Mouse (Mus musculus) 3T3-L1 (cell line): ENCODE data around the gene Ptges3l.
"Not testable (repeated sequence)": the region's sequence is repeated elsewhere in the genome, so short reads cannot be mapped to it uniquely, and the experiment has no call there.

Source experiments
- DNase-seq: peaks from one replicate; pipeline ENCODE4 v3.0.0-alpha.2; 2015; ENCODE audit warnings: low read depth, low spot score

Gene Ptges3l

DNA sequence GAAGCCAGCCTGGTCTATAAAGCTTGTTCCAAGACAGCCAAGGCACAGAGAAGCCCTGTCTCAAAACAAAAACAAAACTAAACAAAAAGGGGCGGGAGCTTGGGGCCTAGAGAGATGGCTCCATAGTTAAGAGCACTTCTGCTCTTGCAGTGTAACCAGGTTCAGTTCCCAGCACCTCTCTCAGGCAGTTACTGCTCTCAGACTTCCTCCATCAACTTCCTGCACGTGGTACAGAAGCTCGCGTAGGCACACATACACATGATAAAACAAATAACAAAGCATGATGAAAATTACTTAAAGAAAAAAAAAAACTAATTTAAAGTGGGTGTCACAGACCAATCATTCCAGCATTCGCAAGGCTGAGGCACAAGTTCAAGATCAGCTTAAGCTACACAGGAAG is 5.0 kb downstream of the Ptges3l start:
- DNase-seq: no peak

DNA sequence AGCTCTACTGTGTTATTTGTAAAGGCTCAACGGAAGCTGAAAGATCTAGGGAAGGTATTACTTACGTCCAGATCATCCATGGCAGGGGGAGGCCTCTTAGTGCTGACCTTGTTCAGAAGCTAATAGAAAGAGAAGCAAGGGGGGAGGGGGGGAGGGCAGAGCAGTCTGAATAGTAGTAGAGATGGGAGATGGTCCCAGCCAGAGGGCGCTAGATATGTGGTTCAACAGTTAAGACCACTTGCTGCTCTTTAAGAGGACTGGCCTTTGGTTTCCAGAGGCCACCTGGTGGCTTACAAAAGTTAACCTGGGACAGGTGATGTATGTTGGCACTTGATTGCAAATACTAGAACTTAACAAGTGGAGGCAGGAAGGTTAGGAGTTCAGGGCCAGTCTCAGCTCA is 5.5 kb downstream of the Ptges3l start:
- DNase-seq: no peak

DNA sequence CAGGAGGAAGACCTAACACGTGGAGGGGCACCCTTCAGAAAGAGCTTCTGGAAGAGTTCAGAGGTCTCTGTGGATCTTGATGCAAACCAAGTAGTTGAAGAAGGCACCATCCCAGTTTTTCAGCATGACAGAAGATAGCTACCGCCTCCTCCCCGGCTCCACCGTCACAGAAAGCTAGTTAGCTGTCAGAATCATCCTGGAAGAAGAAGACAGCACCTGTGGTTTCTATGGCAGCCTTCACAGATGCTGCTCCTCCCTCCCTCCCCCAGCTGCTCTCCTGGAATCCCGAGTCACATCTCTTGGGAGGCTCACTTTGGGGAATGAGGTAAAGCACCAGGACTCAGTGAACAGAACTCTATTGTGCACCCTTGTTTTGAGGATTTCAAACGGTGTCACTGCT is 6.1 kb downstream of the Ptges3l start:
- DNase-seq: no peak

DNA sequence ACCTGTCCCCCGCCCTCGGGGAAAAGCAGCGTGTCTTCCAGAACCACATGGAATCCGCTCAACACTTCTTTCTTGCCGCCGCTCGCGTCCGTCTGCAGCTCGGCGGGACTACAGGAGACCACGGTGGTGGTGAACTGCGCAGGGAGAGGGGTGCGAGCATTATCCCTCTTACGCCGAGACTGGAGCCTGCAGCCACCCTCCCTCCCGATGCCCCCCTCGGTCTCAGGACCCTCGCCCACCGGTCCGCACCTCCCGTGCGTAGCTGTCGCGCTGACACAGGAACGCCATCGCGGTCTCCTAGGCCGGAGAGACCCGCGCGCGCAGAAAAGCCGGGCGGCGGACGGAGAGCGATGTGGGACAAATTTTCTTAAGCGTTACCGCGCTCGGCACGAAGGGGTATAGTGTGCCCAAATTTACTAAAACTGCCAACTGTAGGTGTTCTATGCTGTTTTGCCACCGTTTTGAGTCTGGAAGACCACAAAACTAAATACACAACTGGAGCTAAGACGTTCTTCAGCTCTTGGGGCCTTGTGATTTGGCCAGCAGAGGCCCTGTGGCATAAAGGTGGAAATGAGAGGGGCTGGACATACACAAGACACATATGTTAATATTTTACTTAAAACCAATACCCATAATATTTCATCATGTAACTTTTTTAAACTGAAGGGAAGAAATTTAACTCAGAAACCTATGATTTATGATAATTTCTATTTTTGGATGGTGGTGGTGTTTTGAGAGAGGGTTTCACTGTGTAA is 7.9 kb downstream of the Ptges3l start, which contains the start of gene Aarsd1:
Gene Aarsd1, minus strand, starts transcription at position 515 of the 755 bp plus-strand sequence.
- DNase-seq: peak; percentile 77

DNA sequence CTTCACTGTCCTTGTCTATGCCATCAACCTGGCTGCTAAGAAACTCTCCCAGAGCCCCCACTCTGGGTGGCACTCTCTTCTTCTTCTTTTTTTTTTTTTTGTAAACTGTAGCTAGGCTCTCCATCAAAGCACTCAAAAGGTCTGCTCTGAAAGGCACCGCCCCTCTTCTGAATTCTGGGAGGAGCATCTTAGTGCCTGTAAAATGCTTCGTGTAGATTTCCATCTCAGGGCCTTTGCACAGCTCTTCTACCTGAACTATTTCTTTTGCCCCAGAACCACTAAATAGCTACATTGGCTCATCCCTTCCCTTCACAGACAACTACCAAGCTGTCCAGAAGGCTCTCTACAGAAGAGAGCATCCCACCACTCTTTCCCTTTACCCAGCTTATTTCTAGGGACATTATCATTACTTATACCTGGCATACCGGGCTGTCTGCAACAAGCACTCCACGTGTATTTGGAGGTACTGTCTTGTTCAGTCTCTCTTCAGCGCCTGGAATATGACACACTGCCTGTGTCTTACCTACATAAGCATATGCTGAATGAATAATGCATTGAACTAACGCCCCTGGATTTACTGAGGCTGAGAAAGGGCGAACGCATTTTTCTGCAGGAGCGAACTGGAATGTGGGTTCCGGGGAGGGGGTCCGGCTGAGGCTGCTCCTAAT is 8.6 kb downstream of the Ptges3l start:
- DNase-seq: peak; percentile 84

DNA sequence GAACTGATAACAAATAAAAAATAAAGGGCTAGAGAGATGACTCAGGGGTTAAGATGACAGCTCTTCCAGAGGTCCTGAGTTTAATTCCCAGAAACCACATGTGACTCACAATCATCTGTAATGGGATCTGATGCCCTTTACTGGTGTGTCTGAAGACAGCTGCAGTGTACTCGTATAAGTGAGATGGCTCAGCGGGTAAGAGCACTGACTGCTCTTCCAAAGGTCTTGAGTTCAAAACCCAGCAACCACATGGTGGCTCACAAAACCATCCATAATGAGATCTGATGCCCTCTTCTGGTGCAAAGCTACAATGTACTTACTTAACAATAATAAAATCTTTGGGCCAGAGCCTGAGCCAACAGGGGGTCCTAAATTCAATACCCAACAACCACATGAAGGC is 9.8 kb downstream of the Ptges3l start:
- peak; percentile 90 for DNase-seq

DNA sequence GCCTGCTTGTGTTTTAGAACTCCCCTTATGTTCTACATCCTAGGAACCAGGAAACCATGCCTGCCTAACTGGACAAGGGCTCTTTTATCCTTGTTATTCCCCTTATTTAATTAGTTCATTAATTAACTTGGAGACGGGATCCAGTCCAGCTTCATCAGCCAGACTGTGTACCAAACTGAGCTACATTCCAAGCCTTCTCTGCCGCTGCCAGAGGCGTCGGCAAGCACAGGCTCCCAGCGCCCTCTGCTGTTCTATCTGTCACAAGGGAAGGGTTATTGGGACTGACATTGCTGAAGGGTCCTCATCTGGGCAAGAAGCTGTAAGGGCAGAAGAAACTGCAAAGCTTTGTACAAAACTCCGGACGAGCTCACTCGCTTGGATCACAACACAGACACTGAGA is 30.0 kb downstream of the Ptges3l start:
- peak; percentile 90 for DNase-seq

DNA sequence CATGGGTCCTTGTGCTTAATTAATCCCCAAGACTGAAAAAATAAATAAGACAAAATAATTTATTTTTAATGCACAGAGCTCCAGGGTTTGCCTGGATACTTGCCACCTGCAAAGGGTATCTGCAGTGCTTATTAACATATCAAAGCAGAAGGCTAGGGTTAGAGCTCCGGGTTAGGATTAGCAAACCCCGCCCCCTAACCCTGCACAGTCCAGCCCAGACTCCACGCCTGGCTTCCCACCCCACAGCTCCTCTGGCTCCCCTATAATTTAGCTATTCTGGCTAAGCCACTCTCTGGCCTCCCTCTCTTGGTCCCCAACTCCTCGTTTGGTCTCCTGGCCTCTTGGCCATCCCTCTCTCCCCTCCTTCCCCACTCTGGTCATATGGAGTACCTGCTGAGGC is 43.3 kb downstream of the Ptges3l start:
- no peak for DNase-seq

DNA sequence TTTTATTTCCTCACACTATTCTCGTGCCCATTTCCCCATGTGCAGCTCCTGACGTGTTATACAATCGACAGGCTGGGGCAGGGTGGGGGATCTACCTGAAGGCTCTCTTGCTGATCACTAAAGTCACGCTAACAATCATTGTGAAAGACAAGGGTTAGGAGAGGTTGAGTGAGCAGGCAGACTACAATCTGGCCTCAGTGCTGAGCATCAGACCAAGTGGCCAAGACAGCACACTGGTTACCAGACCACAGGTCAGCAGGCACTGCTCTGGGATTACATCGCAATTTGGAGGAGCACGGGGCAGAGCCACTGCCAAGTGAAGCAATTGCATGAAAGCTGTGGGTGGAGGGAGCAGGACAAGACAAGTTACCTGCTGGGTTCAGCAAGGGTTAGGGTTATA is 46.2 kb downstream of the Ptges3l start:
- DNase-seq: no peak

DNA sequence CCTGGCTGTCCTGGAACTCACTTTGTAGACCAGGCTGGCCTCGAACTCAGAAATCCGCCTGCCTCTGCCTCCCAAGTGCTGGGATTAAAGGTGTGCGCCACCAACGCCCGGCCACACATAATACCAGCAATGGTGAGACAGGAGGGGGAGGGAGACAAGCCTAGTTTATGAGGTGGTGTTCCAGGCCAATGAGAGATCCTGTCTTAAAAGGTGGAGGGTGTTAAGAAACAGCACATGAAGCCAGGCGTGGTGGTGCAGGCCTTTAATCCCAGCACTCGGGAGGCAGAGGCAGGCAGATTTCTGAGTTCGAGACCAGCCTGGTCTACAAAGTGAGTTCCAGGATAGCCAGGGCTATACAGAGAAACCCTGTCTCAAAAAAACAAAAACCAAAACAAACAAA is 46.9 kb downstream of the Ptges3l start:
- not testable (repeated sequence) for DNase-seq

DNA sequence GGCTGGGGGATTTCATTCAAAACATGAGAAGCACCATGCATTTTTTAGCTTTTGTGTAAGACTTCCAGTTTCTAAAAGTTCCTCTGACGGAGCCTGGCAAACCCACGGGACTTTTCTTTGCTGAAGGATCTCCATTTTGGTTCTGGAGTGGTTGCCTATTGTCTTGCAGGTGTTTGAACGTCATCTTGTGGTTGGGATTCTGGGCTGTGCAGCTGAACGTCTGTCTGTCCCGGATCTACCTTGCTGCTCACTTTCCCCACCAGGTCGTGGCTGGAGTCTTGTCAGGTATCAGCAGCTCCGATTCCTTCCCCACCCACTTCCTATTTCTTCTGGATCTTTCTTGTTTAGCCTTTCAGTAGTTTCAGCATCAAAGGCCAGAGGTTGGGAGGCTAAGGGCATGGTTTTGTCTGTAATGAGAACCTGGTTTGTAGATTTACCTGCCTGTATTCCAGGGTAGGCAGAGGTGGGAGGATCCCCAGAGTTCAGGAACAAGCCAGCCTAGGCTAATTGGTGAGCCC is 50.7 kb downstream of the Ptges3l start:
- no peak for DNase-seq

DNA sequence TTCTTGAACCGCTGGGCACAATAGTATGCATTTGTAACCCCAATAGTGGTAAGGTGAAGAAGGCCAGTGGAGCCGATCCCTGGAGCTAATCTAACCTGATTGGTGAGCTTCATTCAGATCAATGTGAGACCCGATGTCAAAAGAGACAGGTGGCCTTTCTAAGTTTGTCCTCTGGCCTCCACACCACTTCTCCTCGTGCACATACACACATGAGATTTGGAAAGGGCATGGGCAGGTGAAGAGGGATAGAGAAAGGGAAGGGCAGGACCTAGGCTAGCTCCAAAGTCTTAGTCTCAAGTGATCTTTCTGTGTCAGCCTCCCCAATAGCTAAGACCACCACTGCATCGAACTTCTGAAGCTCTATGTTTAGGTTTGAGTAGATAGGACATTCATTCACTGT is 55.0 kb downstream of the Ptges3l start:
- DNase-seq: no peak
